Mouse (Mus musculus): ENCODE data around the gene Wdpcp. TPM values are rescaled to one million over a fixed set of nuclear protein-coding genes. Genes with fewer than 3 reads are reported as not detected.

Gene Wdpcp
- total RNA-seq, 2 experiments from 2014 or later: 13.9 TPM

Small RNAs within 50 kb of the gene (microRNA-seq; reads per million reads assigned to microRNA genes)
- 0 reads per million in 2 experiments for gene Gm22990

Other genes with a start within 250 kb of the Wdpcp start
- 10 to 100 TPM; 61.1 to 65.7 TPM for gene Ugp2, start 201.0 kb upstream of the Wdpcp start, total RNA-seq (2021)
- 100 to 1,000 TPM; 818 to 831 TPM for gene Mdh1, start 132 bp downstream of the Wdpcp start, total RNA-seq (2021)

Data from left cerebral cortex, postnatal 14 days (tissue).